Mouse (Mus musculus) adrenal gland, adult 2 months (tissue): ENCODE data around the gene Otud4. TPM values are rescaled to one million over a fixed set of nuclear protein-coding genes. Genes with fewer than 3 reads are reported as not detected.
"Not testable (repeated sequence)": the region's sequence is repeated elsewhere in the genome, so short reads cannot be mapped to it uniquely, and the experiment has no call there.

Experiments used
- DNase-seq: peaks from one replicate; pipeline ENCODE4 v3.0.0; 2021
- long read RNA-seq: library from polyadenylated mRNA; stranded (forward); transcript quantifications from one replicate; pipeline ENCODE4 v2.0.0, GENCODE M21; 2021
- polyA plus RNA-seq: library from polyadenylated mRNA; depleted of rRNA; stranded (reverse); fragments of >200 nt; gene quantifications from 2 replicates; pipeline ENCODE4 v1.2.3, GENCODE M21; 2012; rRNA removed
- total RNA-seq, 2 experiments: library from RNA; stranded (reverse); gene quantifications; 2 replicates each; pipeline ENCODE4 v1.2.3; 2021

Otud4 gene
- total RNA-seq (10 to 100 TPM; 32.9 to 56.6 TPM), polyA plus RNA-seq (12.1 and 16.4 TPM in 2 replicates)
- long read RNA-seq, full-length matches to known transcripts, result 2 of 4 reads
- long read RNA-seq, partial matches to known transcripts, result 1 of 4 reads
- long read RNA-seq, other reads (novel, unspliced or antisense), result 1 of 4 reads

GRCm38 (mm10) chr8:79639586-79640451 is at the start of gene Otud4:
Gene Otud4, plus strand, starts transcription at chr8:79639618.
- peak; percentile 79 for DNase-seq

DNA sequence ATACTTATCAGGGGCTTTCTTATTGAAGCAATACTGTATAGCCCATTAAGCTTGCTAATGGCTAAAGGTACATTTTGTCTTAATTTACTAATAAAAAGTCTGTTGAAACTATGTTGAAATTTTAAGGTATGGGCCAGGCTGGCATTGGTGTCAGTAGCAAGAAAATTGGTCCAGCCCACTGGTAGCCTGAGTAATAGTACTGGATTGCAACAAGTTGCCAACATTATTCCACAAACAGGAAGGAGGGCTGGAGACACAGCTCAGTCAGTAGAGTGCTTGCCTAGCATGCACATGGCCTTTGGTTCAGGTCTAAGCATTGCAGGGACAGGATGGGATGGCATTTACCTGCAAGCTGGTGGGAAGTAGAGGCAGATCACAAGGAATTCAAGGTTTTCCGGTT is 38.5 kb upstream of the Otud4 start:
- DNase-seq, result no peak

- DNase-seq, result not testable (repeated sequence)
These were observed 36.2 kb upstream of the Otud4 start for GRCm38 (mm10) chr8:79603204-79603603.

DNA sequence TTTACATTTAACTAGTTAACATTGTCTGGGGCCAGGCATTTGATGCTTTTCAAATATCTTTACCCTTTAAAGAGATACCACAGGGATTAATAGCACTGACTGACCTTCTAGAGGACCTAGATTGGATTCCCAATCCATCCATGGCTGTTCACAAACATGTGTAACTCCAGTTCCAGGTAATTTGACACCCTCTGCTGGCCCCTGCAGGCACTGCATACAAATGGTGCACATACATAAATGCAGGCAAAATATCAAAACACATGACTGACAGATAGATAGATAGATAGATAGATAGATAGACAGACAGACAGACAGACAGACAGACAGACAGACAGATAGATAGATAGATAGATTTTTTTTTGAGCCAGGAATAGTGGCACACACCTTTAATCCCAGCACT is 33.2 kb upstream of the Otud4 start:
- no peak for DNase-seq

DNA sequence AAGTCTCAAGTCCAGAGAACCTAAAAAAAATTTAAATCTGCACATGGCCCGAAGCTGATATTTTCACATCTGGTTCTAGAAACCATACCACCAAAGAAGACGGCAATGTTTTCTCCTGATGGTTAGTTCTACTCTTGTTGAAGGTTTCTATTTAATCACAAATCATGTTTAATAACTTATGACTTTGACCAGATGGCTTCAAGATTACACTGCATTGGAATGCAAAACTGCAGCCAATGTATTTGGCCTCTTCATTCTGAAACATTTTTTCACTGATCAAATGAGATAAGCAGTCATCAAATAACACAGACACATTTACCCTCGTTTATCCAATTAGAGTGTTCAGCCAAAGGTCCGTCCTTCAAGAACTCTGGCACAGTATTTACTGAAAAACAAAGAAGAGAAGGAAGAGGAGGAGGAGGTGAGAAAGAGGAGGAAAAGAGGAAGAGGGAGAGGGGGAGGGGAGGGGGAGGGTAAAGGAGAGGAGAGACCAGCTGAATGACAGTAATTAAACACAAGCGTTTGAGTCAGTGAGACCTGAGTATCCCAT is 32.6 kb upstream of the Otud4 start:
- no peak for DNase-seq

DNA sequence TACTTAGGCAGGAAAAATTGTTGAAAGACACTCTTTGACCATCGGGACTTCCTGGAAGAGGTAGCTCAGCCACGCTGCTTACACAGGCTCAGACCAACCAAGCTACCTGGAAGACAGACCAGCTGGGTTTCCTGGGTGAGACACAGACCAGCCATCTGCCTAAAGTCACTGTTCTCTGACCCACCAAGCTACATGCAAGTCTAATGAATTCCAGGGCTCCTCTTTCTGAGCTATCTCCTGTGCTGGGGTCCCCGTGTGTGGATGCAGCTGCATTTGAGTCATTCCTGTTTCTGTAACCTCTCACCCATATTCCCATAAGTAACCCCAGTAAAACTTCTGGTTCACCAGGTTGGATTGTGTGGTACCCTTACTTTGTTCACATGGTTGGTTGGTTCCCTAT is 30.7 kb upstream of the Otud4 start:
- no peak for DNase-seq

DNA sequence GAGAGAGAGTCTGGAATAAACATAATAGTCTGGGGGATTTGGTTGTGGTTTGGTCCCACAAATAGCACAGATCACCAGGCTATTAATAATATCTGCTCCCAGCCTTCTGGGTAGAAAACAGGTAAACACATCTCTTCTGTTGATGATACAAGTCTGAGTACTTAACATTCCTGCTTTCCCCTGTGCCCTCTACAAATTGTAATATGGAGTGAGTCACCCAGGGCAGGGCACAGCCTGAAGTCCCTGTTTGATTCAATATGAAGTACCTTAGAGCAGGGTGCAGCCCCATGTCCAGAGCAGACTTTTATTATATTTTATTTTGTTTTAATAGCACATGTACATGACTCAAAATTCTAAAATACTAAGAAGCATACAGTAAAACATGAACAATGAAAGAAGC is 29.1 kb upstream of the Otud4 start:
- DNase-seq, result no peak

DNA sequence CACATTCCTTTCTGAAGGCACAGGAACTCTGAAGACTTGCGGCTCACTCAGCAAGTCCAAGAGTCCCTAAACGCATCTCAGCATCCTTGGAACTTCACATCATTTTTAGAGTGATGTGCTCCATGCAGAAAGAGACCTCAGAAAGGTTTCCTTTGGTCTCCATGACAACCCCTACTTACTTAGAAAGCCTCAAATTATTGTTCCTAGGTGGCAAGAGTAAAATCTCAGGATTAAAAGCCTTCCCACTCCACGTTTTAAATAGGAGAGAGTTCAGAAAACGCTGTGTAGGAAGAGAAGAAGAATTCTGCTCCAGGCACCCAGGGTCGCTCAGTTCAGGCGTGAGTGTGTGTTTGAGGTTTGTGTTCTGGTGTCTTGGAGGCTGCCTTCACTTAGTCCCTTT is 27.1 kb upstream of the Otud4 start:
- DNase-seq, result no peak

DNA sequence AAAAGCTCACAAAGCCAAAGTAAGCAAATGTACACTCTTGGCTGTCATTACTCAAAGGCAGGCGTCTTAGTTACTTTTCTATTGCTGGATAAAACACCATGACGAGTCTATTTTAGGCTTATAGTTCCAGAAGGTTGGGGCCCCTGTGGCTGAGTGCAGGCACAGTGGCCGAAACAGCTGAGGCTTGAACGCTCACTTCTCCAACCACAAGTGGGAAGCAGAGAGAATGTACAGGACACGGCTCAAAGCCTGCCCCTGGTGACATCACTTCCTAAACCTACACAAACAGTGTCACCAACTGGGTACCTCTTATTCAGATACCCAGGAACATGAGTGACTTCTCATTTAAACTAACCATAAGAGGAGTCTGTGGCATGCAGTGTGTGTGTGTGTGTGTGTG is 26.5 kb upstream of the Otud4 start:
- no peak for DNase-seq

DNA sequence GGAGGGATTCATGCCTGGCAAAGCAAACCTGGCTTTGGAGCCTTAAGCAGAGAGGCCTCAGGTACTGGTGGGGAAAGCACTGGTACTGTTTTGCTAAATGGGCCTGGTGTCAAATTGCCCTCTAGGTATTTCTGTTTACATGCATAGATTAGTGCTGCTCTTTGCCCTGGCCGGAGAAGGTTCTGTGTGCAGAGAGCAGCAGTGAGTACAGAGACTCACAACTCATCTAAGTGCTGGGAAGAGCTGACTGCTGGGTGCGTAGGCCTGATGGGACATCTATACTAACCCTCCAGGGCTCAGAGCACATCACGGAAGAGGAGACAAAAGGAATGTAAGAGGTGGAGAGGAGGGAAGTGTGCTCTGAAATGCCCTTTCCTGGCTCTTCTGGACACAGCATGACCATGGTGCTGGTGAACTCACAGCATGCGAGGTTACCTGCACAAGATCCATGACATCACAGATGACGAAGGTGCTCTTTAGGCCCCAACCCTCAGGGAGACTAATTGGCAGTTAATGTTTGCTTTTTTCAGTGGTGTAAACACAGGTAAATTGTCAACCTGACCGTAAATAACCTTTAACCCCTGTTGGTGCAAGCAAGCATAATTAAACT is 23.6 kb upstream of the Otud4 start:
- DNase-seq, result no peak

GRCm38 (mm10) chr8:79618906-79619305 is 20.5 kb upstream of the Otud4 start:
- no peak for DNase-seq

- no peak for DNase-seq
These were observed 20.1 kb upstream of the Otud4 start for GRCm38 (mm10) chr8:79619353-79619752.

GRCm38 (mm10) chr8:79620000-79620399 is 19.4 kb upstream of the Otud4 start:
- DNase-seq, result no peak

DNA sequence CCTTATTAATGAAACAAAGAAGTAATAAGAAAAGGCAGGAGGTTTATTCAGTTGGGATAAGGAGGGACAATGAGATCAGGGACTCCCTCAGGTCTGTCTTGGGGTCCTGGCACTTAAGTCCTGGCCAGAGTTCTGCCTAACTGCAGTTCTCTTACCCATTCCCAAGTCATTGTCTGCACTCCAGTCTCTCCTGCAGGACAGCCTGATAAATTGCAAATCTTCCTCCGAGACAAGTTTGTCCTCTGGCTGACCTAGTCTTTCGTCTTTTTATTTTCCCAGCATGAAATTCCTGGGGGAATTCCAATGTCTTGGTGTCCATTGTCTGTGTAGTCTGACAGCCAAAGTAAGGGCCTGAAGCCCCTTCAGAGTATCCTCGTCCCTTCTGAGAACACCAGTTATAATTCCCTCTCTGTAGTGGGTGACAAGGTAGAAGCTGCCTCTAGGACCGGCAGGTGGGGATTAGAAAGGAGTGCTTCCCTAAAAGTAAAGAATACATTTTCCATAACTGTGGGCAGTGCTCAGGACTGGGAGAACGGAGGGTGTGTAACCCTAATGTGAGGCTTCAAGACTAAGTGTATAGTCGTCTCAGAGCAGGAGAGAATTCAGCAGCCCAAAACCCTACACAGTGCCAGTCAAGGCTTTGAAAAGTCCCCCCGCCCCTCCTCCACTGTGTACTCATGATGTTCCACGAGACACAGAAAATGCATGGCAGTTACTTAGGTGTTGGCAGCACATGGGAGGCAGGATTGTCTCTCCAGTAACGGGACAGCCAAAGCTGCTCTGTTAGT is 18.7 kb upstream of the Otud4 start:
- DNase-seq, result no peak

- DNase-seq, result no peak
These were observed 17.1 kb upstream of the Otud4 start for GRCm38 (mm10) chr8:79622346-79622745.

GRCm38 (mm10) chr8:79623351-79623750 is 16.1 kb upstream of the Otud4 start:
- no peak for DNase-seq

GRCm38 (mm10) chr8:79624416-79624815 is 15.0 kb upstream of the Otud4 start:
- DNase-seq, result no peak

GRCm38 (mm10) chr8:79626213-79626612 is 13.2 kb upstream of the Otud4 start:
- DNase-seq, result no peak

DNA sequence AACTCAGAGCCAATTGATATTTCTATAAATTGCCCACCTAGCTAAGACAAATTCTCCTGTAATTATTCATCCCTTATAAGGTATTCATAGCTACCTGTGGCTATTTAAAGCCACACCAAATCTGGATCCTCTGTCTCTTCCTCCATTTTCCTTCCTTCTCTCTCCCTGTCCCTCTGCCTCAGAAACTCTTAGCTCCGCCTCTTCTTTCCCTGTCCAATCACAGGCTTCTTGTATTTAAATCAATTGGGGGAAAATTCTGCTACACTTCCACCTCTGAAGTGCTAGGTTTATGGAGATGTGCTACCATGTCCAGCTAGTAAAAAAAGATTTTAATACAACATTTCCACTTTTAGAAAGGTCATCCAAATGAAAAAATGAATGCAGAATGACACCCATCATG is 3.9 kb upstream of the Otud4 start:
- no peak for DNase-seq

DNA sequence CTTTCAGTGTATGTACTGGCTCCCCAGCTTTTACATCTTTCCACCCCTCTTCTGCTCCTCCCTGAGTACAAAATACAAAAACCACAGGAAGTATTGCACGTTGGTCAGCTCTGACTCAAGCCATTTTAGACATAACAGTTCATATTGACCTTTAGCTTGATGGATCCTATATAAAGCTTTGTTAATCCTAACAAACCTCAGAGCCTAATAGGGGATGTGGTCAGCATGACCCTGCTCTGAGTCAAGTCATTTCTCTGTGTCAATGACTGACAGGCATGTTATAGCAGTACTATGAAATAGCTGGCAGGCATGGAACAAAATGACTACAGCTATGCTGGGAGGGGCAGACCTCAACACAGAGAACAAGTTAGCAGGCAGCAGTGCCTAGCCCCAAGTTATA is 3.3 kb upstream of the Otud4 start:
- DNase-seq, result no peak

DNA sequence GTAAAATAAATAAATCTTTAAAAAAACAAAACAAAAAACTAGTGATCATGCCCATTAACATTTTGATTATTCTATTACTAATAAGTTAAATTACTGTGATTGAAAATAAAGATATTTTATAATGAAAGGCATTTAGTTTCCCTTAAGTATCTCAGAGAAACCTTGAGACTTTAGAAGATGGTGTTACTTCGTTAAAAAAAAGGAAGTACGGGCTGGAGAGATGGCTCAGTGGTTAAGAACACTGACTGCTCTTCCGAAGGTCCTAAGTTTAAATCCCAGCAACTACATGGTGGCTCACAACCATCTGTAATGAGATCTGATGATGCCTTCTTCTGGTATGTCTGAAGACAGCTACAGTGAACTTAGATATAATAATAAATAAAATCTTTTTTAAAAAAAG is 2.2 kb upstream of the Otud4 start:
- DNase-seq, result no peak

DNA sequence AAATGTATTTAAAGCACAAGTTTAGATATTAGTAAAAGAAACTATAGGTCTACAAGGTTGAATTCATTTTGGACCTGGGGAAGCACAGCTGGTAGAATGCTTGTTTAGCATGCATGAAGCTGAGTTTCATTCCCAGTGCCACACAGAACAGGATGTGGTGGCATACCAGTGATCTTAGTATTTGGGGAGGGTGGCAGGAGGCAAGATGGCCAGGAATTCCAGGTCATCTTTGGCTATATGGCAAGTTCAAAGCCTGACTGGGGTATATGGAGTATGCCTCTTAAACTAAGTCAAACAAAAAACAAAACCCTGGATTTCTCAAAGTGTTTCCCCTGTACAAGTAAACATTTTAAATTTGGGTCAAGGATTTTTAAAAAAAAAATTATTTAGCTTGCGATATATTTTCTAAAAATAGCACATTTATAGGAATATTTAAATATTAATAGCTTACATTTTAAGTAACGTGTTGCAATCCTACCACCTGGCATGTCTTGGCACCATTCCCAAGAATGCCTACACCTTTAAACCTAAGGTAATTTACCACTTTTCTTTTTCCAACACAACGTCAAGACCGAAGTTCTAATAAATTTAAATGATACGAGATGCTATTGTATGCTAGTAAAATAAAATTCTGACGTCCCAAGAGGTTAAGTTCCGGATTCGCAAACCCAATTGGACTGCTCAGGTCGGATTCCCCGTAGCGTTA is 1.3 kb upstream of the Otud4 start:
- no peak for DNase-seq
